Mouse (Mus musculus): ENCODE measurements around the gene Rbfox2.

DNA sequence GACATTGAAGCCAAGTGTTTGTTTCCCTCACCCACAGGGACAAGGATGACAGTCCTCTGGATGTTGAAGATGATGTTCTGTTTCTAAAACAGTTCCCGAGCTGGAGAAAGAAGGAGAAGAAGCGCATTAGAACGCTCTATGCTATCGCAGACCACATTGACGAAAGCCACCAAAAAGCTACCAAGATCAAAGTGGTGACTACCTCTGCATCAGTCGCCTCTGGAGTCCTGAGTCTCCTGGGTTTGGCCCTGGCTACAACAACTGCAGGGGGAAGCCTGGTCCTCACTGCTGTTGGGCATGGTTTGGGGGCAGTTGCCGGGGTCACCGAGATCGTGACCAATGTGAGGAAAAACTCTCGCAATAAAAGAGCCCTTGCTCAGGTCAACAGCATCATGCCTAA is 256.2 kb downstream of the Rbfox2 start, which contains the start of gene Mb:
- TF ChIP-seq POLR2A (IDR thresholded peaks at IDR 0.05; ENCODE audit: low read depth, low read length) (no peak), CTCF (IDR thresholded peaks at IDR 0.05; ENCODE audit: extremely low read depth, insufficient read depth, insufficient read length, insufficient replicate concordance) (no peak)
